Mouse (Mus musculus) cerebellum, adult 9-11 months (tissue): ENCODE measurements around the gene Ampd2.

Experiments used
- DNase-seq: peaks from one replicate; pipeline ENCODE4 v3.0.0; 2022

The Ampd2 gene

DNA sequence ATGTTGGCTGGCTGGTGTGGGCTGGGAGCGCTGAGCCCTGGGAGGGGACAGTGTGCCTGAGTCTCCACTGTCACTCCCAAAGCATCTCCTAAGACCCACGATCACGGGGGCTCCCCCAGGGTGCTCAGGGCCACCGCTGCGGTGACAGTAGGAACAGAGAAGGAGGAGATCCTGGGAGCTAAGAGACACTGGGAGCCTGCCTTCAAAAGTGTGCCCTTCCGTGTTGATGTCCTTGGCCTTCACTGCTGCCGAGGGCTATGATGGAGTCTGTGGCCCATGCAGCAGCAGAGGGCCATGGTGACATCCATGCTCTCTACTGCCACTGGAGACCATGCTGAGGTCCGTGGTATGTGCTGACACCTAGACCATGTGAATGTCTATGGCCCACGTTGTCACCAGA is 20.9 kb downstream of the Ampd2 start:
- DNase-seq: no peak

GRCm38 (mm10) chr3:108064672-108065071 is 21.8 kb downstream of the Ampd2 start:
- DNase-seq: no peak

- DNase-seq: no peak
These were observed 23.8 kb downstream of the Ampd2 start for GRCm38 (mm10) chr3:108062648-108063047.

GRCm38 (mm10) chr3:108061420-108061819 is 25.0 kb downstream of the Ampd2 start:
- no peak for DNase-seq

GRCm38 (mm10) chr3:108050493-108050892 is 36.0 kb downstream of the Ampd2 start:
- DNase-seq: no peak

GRCm38 (mm10) chr3:108048306-108048705 is 38.1 kb downstream of the Ampd2 start:
- no peak for DNase-seq

GRCm38 (mm10) chr3:108046944-108047655 is 39.4 kb downstream of the Ampd2 start:
- DNase-seq: no peak

DNA sequence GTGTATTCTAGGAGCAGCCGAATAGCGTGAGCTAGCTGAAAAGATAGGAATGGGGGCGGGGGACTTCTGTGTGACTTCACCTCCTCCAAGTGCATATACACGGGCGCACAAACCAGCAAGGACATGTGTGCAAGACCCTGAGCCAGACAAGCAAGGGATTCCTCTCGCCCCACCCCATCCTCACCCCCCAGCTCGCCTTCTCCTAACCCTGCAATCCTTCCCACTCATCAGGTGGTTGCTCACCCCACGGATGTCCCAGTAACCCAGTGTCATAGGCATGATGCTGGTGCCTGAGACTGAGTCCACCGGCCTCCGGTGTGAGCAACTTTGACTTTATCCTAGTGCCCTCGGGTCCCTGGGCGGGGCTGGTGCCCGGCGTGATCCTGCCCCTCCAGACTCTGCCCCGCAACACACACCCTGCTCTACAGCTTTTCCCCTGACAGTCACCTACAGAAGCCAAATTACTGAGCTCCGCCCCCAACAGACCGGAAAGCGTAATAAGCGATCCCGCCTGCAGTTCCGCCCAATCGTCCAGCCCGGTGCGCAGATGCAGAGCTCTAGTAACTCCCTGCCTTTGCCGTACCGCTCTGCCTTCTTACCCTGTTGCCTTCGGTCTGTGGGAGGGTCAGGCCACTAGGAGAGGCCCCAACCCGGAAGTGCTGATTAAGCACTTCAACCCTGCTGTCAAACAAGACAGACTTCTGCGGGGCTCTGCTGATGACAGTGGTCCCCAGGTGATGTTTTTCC is 41.9 kb downstream of the Ampd2 start, which contains the start of gene Gstm4:
Gene Gstm4 (minus strand): TSS at position 501 of the 747 bp plus-strand sequence.
- DNase-seq: peak; percentile 88

DNA sequence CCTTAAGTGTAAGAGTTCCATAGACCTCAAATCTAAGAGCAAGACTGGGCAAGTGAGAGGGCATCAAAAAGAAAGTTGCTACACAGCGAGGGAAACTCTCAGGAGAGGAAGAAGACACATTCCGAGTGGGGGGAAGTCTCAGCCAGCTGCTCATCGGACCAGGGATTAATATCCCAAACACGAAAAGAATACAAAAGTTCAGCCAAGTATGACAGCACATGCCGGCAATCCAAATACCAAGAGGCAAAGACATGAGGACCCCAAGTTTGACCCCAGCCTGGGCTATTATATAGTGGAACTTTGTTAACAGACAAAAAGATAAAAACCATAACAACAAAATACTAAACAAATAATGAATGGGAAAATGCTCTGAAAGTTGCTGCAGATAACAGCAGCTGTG is 53.3 kb downstream of the Ampd2 start:
- DNase-seq: no peak

DNA sequence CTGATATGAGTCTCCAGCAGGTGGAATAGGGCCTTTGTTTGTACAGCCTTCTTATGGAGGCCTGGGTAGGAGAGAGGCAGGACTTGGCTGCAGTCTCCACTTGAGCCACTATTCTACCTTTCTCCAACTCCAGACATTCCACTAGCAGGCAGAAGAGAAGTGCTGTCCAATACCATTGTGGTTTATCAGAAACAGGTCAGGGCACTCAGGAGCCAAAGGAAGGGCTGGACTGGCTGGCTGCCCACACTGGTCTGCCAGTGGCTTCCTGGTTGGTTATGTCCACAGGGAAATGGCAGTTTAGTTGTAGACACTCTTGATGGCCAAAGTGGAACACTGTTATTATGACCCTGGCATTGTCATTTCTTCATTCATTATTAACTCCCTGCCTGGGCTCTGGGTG is 54.3 kb downstream of the Ampd2 start:
- no peak for DNase-seq

GRCm38 (mm10) chr3:108028641-108029365 is 57.6 kb downstream of the Ampd2 start:
- no peak for DNase-seq

- no peak for DNase-seq
These were observed 59.9 kb downstream of the Ampd2 start for GRCm38 (mm10) chr3:108026597-108026996.

DNA sequence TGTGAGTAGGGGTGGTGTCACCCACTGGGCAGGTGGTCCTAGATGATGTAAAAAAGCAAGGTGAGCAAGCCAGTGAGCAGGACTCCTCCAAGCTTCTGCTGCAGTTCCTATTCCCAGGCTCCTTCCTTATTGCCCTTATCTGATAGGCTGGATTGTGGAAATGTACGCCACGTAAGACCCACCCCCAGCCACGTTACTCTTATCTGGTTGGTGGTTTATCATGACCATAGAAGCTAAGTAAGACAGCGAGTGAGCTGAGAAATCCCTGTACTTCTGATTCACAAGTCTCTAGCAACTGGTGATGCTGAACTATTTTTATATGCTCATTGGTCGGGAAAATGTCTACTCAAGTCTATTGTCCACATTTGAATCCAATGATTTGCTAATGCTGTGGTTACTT is 60.4 kb downstream of the Ampd2 start:
- no peak for DNase-seq

DNA sequence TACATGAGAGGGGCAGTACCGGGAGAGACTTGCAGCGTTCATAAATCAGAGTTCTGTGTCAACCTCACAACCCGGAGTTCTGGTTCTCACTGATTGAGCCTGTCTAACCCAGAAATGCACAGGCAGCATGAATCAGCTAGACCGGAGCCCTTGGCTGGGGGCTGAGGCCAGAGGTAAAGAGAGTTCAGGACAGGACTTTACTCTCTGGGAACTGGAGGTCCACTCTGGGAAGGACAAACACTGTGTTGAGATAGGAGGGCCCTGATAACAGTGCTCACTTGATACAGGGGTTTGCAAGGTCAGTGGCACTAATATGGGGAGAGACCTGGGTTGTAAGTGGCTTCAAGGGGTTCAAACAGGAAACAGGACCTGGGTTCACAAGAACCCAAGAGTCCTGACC is 61.1 kb downstream of the Ampd2 start:
- DNase-seq: no peak
